In genomic region chr12:110380831-110381750, GRCm38 (mm10) we compare ENCODE assay signal across 9 mouse cellular contexts.
DNase-seq lines count a peak whose midpoint lies in the region; ATAC-seq and TF ChIP-seq lines count a peak whose summit lies in the region.
"Had no signal": no experiment of that assay in that cellular context is flagged by ENCODE, and none has a peak within 500 bp of the region (broad histone marks: within the 10 kb centered on the region; RNA-seq: fewer than 3 reads in every experiment).

No protein-coding gene starts in this region.

- H3K9ac ChIP-seq in midbrain, embryonic 11.5 days (ENCODE audit: low read length): no peak overlapping the region
- no peak overlapping the region for H3K9ac ChIP-seq in midbrain, embryonic 15.5 days
- H3K9ac ChIP-seq: embryonic facial prominence, embryonic 13.5 days had no signal

- ATAC-seq in midbrain, embryonic 11.5 days (ENCODE audit: low FRiP score): no peak
- no peak for ATAC-seq in midbrain, embryonic 15.5 days (replicated peaks)
- no peak for ATAC-seq in megakaryocyte-erythroid progenitor cell, adult 5-6 weeks (replicated peaks; ENCODE audit: low FRiP score, low TSS enrichment, poor library complexity, severe bottlenecking)

- no peaks in the 10 kb centered on the region for H3K27me3 ChIP-seq in midbrain, embryonic 11.5 days (ENCODE audit: control insufficient read depth, insufficient read depth, low read length)
- H3K27me3 ChIP-seq in midbrain, embryonic 15.5 days (replicated peaks): 0 out of 2 replicates have a peak, but pooled peaks cover 7% of the 10 kb centered on the region
- peaks cover 4% of the 10 kb centered on the region for H3K27me3 ChIP-seq in myocyte (ENCODE audit: control insufficient read depth, insufficient read depth, insufficient read length)

- no peak overlapping the region for H3K4me3 ChIP-seq in midbrain, embryonic 11.5 days (ENCODE audit: low read depth, low read length)
- H3K4me3 ChIP-seq in midbrain, embryonic 15.5 days: no peak overlapping the region
- no peak overlapping the region for H3K4me3 ChIP-seq in myocyte
- H3K4me3 ChIP-seq: embryonic facial prominence, embryonic 13.5 days had no signal

- peak; percentile 43 for DNase-seq in embryo, embryonic 10 days (ENCODE audit: low spot score)
- no peak for DNase-seq in embryo, embryonic 9.5 days (ENCODE audit: extremely low spot score)
- peak; percentile 73 for DNase-seq in midbrain, embryonic 11.5 days (ENCODE audit: low spot score, missing footprints)
- DNase-seq in fibroblast of lung, adult 2 months (ENCODE audit: low read depth): peak; percentile 40
- DNase-seq in gastrocnemius, adult 18-20 months (ENCODE audit: low spot score): no peak

- H3K27ac ChIP-seq in midbrain, embryonic 11.5 days (ENCODE audit: low read depth, low read length): no peak overlapping the region
- no peak overlapping the region for H3K27ac ChIP-seq in midbrain, embryonic 15.5 days
- H3K27ac ChIP-seq: embryonic facial prominence, embryonic 13.5 days had no signal

- WGBS in midbrain, embryonic 11.5 days: 84% methylated on average over 25 of the region's 25 CpGs
- WGBS in midbrain, embryonic 15.5 days: 71% methylated on average over 25 of the region's 25 CpGs

- H3K4me2 ChIP-seq in midbrain, embryonic 11.5 days: no peak overlapping the region
- no peak overlapping the region for H3K4me2 ChIP-seq in midbrain, embryonic 15.5 days
- peak overlapping the region; percentile 86 for H3K4me2 ChIP-seq in myocyte (ENCODE audit: low read depth)
- H3K4me2 ChIP-seq: embryonic facial prominence, embryonic 13.5 days had no signal

- no peak for TF ChIP-seq POLR2A in myocyte (IDR thresholded peaks at IDR 0.05; ENCODE audit: insufficient read length, low read depth)

- H3K4me1 ChIP-seq in midbrain, embryonic 11.5 days (ENCODE audit: control insufficient read depth, insufficient read depth, low read length): peaks cover 4% of the 10 kb centered on the region
- peaks cover 19% of the 10 kb centered on the region for H3K4me1 ChIP-seq in midbrain, embryonic 15.5 days

- H3K36me3 ChIP-seq in midbrain, embryonic 11.5 days (ENCODE audit: control insufficient read depth, insufficient read depth, low read length): no peaks in the 10 kb centered on the region
- H3K36me3 ChIP-seq in midbrain, embryonic 15.5 days (replicated peaks): no peaks in the 10 kb centered on the region
- H3K36me3 ChIP-seq in myocyte (ENCODE audit: control insufficient read depth, insufficient read depth): no peaks in the 10 kb centered on the region
- H3K36me3 ChIP-seq: embryonic facial prominence, embryonic 13.5 days had no signal

- no peak overlapping the region for H3ac ChIP-seq in myocyte (ENCODE audit: control insufficient read depth, insufficient read length)

- no peaks in the 10 kb centered on the region for H3K79me2 ChIP-seq in myocyte (ENCODE audit: control insufficient read depth, insufficient read depth)

- H3K9me3 ChIP-seq in midbrain, embryonic 11.5 days (ENCODE audit: control insufficient read depth, low read length): no peaks in the 10 kb centered on the region
- H3K9me3 ChIP-seq in midbrain, embryonic 15.5 days: no peaks in the 10 kb centered on the region
- H3K9me3 ChIP-seq: embryonic facial prominence, embryonic 13.5 days had no signal

TF ChIP-seq in myocyte, 11 proteins besides CTCF, POLR2A, EP300 and RAD21:
- no peak for TF ChIP-seq CEBPB (IDR thresholded peaks at IDR 0.05; ENCODE audit: insufficient read depth, poor library complexity, severe bottlenecking)
- no peak for TF ChIP-seq E2F4 (IDR thresholded peaks at IDR 0.05; ENCODE audit: insufficient read depth)
- no peak for TF ChIP-seq TCF3 (IDR thresholded peaks at IDR 0.05; ENCODE audit: insufficient read length, low read depth)
- TF ChIP-seq POLR2AphosphoS2 (IDR thresholded peaks at IDR 0.05; ENCODE audit: insufficient read length, low read depth): no peak
- TF ChIP-seq USF1 (IDR thresholded peaks at IDR 0.05; ENCODE audit: low read depth): no peak
- no peak for TF ChIP-seq SRF (IDR thresholded peaks at IDR 0.05; ENCODE audit: control insufficient read depth, insufficient read length, low read depth)
- no peak for TF ChIP-seq MYOD1 (IDR thresholded peaks at IDR 0.05; ENCODE audit: control insufficient read depth in 1 of 3, insufficient read length in 2 of 3, low read depth in 2 of 3)
- no peak for TF ChIP-seq TCF12 (IDR thresholded peaks at IDR 0.05; ENCODE audit: insufficient read depth, poor library complexity, severe bottlenecking)
- TF ChIP-seq MAX (IDR thresholded peaks at IDR 0.05; ENCODE audit: low read depth): no peak
- no peak for TF ChIP-seq REST (IDR thresholded peaks at IDR 0.05; ENCODE audit: insufficient read depth, insufficient read length)
- TF ChIP-seq MYOG (IDR thresholded peaks at IDR 0.05; ENCODE audit: control insufficient read depth in 1 of 3, insufficient read depth in 1 of 3, insufficient read length in 2 of 3, low read depth in 2 of 3): no peak
TF ChIP-seq in myocyte: peak in this region for 0.

Comparison
In these comparisons a context has a peak if more than half of its experiments do, and no peak if none do; other contexts are left out.
1. DNase-seq: peak in embryo, embryonic 10 days (single experiment), midbrain, embryonic 11.5 days (single experiment) and fibroblast of lung, adult 2 months (single experiment); none in embryo, embryonic 9.5 days (single experiment) and gastrocnemius, adult 18-20 months (single experiment).